Comparison of ENCODE assay signal across 8 mouse cellular contexts in the genomic region with DNA sequence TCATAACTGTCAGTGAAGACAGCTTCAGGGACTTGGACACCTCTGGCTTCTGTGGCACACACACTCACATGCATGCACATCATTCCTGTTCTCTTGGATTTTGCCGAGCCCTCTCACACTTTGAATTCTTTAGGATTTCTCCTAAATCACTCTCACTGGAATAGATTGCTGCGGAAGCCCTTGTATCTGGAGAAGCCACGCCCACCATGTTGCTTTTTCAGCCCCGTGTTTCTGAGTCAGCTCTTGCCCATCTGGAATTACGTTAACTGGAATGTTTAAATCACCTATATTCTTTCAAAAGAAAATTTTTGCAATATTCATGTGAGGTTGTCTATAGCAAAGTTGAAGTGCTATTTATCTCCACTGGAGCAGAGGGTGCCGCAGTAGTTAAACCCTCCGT.
"Had no signal": no experiment of that assay in that cellular context is flagged by ENCODE, and none has a peak within 500 bp of the region (broad histone marks: within the 10 kb centered on the region; RNA-seq: fewer than 3 reads in every experiment).

No protein-coding gene starts in this region.

- DNase-seq: lung, adult 18-20 months; lung, embryonic 14.5 days; lung, postnatal 10 days; lung, postnatal 4 days; right cerebral cortex, postnatal 14 days; thymus, adult 2 months; thymus, postnatal 25 days; thymus, postnatal 4 days had no signal
